Mouse (Mus musculus) ES-E14 (cell line): ENCODE data around the gene Tuba4a. TPM values are rescaled to one million over a fixed set of nuclear protein-coding genes. Genes with fewer than 3 reads are reported as not detected.

Experiments
- DNase-seq: peaks from one replicate; pipeline ENCODE4 v3.0.0-alpha.2; 2013; ENCODE audit warnings: low read depth, low spot score
- H3K27ac ChIP-seq: 2 replicates; pipeline ENCODE4 v1.5.1; 2012; ENCODE audit warnings: low read depth, mild to moderate bottlenecking, low read length, moderate library complexity, mixed read lengths; ENCODE audit not compliant: poor library complexity, insufficient read depth, severe bottlenecking
- H3K36me3 ChIP-seq: 2 replicates; pipeline ENCODE4 v1.6.1; 2012; ENCODE audit warnings: mild to moderate bottlenecking, low read length, moderate library complexity, mixed read lengths; ENCODE audit not compliant: control insufficient read depth, poor library complexity, insufficient read depth, severe bottlenecking
- H3K4me1 ChIP-seq, 2 experiments: fragments of 150-350 bp in 1 of 2; sonication (generic) in 1 of 2; 2 replicates each; pipeline ENCODE4 v1.6.1; 2012; ENCODE audit warnings: low read length in 2 of 2, mild to moderate bottlenecking in 1 of 2, mixed read lengths in 1 of 2; ENCODE audit not compliant: control insufficient read depth in 2 of 2, insufficient read depth in 2 of 2, poor library complexity in 1 of 2
- H3K4me3 ChIP-seq, 2 experiments: fragments of 150-350 bp in 1 of 2; sonication (generic) in 1 of 2; 2 replicates each; pipeline ENCODE4 v1.5.1; 2012; ENCODE audit warnings: low read length in 2 of 2, low read depth in 1 of 2, mild to moderate bottlenecking in 1 of 2, mixed read lengths in 1 of 2; ENCODE audit not compliant: insufficient read depth in 1 of 2, poor library complexity in 1 of 2, severe bottlenecking in 1 of 2
- H3K9ac ChIP-seq: 2 replicates; pipeline ENCODE4 v1.6.1; 2012; ENCODE audit warnings: low read depth, mild to moderate bottlenecking, low read length, mixed read lengths; ENCODE audit not compliant: poor library complexity, insufficient read depth, severe bottlenecking
- H3K9me3 ChIP-seq: fragments of 150-350 bp; sonication (generic); 2 replicates; pipeline ENCODE4 v1.6.1; 2012; ENCODE audit warnings: low read depth, mild to moderate bottlenecking, low read length; ENCODE audit not compliant: control insufficient read depth, insufficient read depth
- CHD2 ChIP-seq: IDR thresholded peaks from 2 replicates; pipeline ENCODE4 v1.6.1; 2014; ENCODE audit warnings: mild to moderate bottlenecking, low read depth, low read length, inconsistent platforms
- HCFC1 ChIP-seq: IDR thresholded peaks from 2 replicates; pipeline ENCODE4 v1.6.1; 2012; ENCODE audit warnings: low read length, inconsistent platforms, borderline replicate concordance; ENCODE audit not compliant: insufficient read depth
- MAFK ChIP-seq: IDR thresholded peaks from 2 replicates; pipeline ENCODE4 v1.6.1; 2014; ENCODE audit warnings: mild to moderate bottlenecking, low read depth, low read length, inconsistent platforms; ENCODE audit not compliant: insufficient read depth
- ZC3H11A ChIP-seq: IDR thresholded peaks from 2 replicates; pipeline ENCODE4 v1.6.1; 2012; ENCODE audit warnings: low read depth, mild to moderate bottlenecking, inconsistent platforms, low read length, borderline replicate concordance
- ZNF384 ChIP-seq: IDR thresholded peaks from 2 replicates; pipeline ENCODE4 v1.6.1; 2012; ENCODE audit warnings: low read depth, low read length, inconsistent platforms
- in situ Hi-C, 2 experiments: fragments of 600-800 bp; cut with MboI; formaldehyde crosslinking; loops; one replicate each; pipeline ENCODE4 v1.15.1; 2025; ENCODE audit warnings: low sequenced_read_pairs in 2 of 2, inconsistent platforms in 1 of 2; ENCODE audit not compliant: unreplicated experiment in 2 of 2
- total RNA-seq: library from RNA; depleted of rRNA; stranded (reverse); fragments of 300-350 nt; gene quantifications from 2 replicates; pipeline ENCODE4 v1.2.3, GENCODE M21; 2012

Gene Tuba4a
- total RNA-seq, 1 experiment, result 110 TPM

DNA sequence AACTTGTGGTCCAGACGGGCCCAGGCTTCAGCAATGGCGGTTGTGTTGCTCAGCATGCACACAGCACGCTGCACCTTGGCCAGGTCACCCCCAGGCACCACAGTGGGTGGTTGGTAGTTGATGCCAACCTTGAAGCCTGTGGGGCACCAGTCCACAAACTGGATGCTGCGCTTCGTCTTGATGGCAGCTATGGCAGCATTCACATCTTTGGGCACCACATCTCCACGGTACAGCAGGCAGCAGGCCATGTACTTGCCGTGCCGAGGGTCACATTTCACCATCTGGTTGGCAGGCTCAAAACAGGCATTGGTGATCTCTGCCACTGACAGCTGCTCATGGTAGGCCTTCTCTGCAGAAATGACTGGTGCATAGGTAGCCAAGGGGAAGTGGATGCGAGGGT, 3.9 kb downstream of the Tuba4a start:
- Histone ChIP-seq H3K36me3 (peaks cover 46% of the 10 kb centered on the region), H3K4me1 (peaks cover 13 to 25% of the 10 kb centered on the region in 2 experiments), H3K9ac (no peak overlapping the region), H3K27ac (no peak overlapping the region), H3K4me3 (no peak overlapping the region), H3K9me3 (no peaks in the 10 kb centered on the region)
- in situ Hi-C loops, result no loop called here
- no peak for DNase-seq
- TF ChIP-seq CHD2, result no peak
- TF ChIP-seq HCFC1, result no peak
- no peak for TF ChIP-seq MAFK
- no peak for TF ChIP-seq ZNF384
- TF ChIP-seq ZC3H11A, result no peak

DNA sequence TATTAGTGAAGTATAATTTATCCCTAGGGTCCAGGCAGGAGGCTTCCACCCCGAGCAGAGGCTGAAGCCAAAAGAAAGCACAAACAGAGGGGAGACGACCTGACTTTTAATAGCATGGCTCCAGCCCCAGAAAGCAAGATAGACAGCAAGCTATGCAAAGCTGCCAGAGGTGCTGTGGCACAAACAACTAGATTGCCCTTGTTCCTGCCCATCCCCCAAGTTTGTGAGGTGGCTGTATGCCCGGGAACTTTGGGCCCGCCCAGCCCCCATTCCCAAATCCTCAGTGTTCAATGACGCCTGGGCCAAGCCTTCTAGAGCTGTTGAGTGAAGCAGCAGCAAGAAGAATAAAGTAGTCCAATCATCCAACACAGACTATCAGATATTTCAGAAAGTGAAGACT, 4.8 kb downstream of the Tuba4a start:
- Histone ChIP-seq H3K4me1 (peaks cover 9 to 28% of the 10 kb centered on the region in 2 experiments), H3K27ac (no peak overlapping the region), H3K9ac (no peak overlapping the region; the same call in 1 of the 2 replicates), H3K9me3 (no peaks in the 10 kb centered on the region), H3K4me3 (no peak overlapping the region), H3K36me3 (peaks cover 46% of the 10 kb centered on the region)
- no peak for TF ChIP-seq ZC3H11A
- no peak for TF ChIP-seq CHD2
- TF ChIP-seq HCFC1, result no peak
- no peak for TF ChIP-seq ZNF384
- TF ChIP-seq MAFK, result no peak
- DNase-seq, result no peak
- in situ Hi-C loops, result no loop called here

DNA sequence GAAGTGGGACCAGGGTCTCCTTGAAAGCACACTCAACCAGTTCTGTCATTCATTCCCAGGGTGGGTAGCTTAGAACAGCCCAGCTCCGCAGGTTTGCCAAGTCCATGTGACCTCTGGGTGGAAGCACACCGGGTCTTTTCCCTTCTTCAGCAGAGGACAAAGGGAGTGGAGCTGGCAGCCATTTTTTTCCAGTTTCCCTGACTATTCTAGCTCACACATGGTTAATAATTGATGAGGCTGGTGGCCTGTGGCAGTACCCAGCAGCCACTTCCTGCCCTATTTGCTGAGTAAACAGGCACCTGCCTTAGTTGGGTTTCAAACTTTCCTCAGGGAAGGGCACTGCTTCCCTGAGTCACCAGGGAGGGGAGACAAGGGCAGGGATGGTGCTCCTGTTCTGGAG, 5.2 kb downstream of the Tuba4a start:
- Histone ChIP-seq H3K9me3 (no peaks in the 10 kb centered on the region), H3K36me3 (peaks cover 46% of the 10 kb centered on the region), H3K27ac (no peak overlapping the region), H3K4me1 (peaks cover 9 to 26% of the 10 kb centered on the region in 2 experiments), H3K9ac (no peak overlapping the region), H3K4me3 (no peak overlapping the region)
- TF ChIP-seq ZC3H11A (no peak), HCFC1 (no peak), ZNF384 (no peak), CHD2 (no peak), MAFK (no peak)
- no peak for DNase-seq
- in situ Hi-C loops, result no loop called here

DNA sequence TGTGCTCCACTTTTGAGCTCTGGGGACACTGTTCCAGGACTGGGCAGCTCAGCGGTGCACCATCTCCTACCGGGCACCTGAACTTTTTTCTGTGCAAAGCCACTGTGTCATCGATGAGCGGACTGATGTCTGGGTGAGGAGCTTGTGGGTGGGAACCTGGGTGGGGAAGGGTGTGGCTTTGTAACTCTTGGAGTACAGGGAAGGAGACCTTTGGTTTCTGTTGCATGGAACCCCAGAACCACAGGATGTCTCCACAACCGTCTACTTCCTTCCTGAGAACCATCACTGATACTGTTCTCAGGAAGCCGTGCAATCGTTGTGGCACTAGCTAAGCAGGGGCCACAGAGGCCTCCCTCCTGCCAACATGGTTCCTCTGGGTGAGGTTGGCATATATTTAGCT, 6.6 kb downstream of the Tuba4a start:
- H3K4me1 ChIP-seq, result peaks cover 11 to 26% of the 10 kb centered on the region in 2 experiments
- H3K36me3 ChIP-seq, result peaks cover 46% of the 10 kb centered on the region
- no peak overlapping the region for H3K4me3 ChIP-seq
- H3K27ac ChIP-seq, result no peak overlapping the region
- no peak for DNase-seq
- in situ Hi-C loops, result no loop called here
- no peak for TF ChIP-seq CHD2
- TF ChIP-seq MAFK, result no peak
- TF ChIP-seq ZNF384, result no peak
- no peak for TF ChIP-seq HCFC1
- TF ChIP-seq ZC3H11A, result no peak
- no peaks in the 10 kb centered on the region for H3K9me3 ChIP-seq
- H3K9ac ChIP-seq, result no peak overlapping the region

DNA sequence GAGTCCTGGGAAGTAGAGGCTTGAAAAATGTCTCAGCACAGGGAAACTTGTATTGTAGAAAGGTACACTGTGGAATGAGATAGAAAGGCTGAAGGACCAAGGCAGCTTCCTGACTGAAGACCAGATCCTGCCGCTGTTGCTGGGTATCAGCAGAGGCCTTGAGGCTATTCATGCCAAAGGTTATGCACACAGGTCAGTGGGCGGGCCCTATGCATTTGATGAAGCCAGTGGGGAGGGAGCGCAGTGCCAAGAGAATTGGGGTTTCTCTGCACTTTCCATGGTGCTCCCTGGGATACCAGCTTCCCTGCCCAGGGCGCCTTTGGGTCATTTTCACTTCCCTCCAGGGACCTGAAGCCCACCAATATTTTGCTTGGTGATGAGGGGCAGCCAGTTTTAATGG, 7.1 kb downstream of the Tuba4a start:
- H3K36me3 ChIP-seq, result peaks cover 46% of the 10 kb centered on the region
- peaks cover 8 to 23% of the 10 kb centered on the region in 2 experiments for H3K4me1 ChIP-seq
- DNase-seq, result no peak
- TF ChIP-seq CHD2 (no peak), ZNF384 (no peak), MAFK (no peak), HCFC1 (no peak), ZC3H11A (no peak)
- no peak overlapping the region for H3K4me3 ChIP-seq
- in situ Hi-C loops, result no loop called here
- H3K9ac ChIP-seq, result no peak overlapping the region
- H3K9me3 ChIP-seq, result no peaks in the 10 kb centered on the region
- no peak overlapping the region for H3K27ac ChIP-seq
